Mouse (Mus musculus) megakaryocyte, embryonic 14.5 days (primary cell): Measurements from ENCODE around the gene Mrpl12.

Experiments used
- FLI1 ChIP-seq: IDR thresholded peaks from 2 replicates; pipeline ENCODE4 v1.6.1; 2012; ENCODE audit warnings: low read length, inconsistent platforms, mixed read lengths
- GATA1 ChIP-seq: IDR thresholded peaks from 3 replicates; pipeline ENCODE4 v1.6.1; 2012; ENCODE audit warnings: mixed read lengths, low read length, inconsistent platforms, borderline replicate concordance

- TF ChIP-seq FLI1, result no peak
- TF ChIP-seq GATA1, result no peak
Observed at GRCm38 (mm10) chr11:120489054-120489761, 4.8 kb downstream of the Mrpl12 start.
